Mouse (Mus musculus): ENCODE results near the gene Maob.

GRCm38 (mm10) chrX:16766156-16766555 lies 51.0 kb downstream of the Maob start:
- TF ChIP-seq TCF12 (IDR thresholded peaks at IDR 0.05; ENCODE audit: insufficient read depth, poor library complexity, severe bottlenecking) (no peak), MYOD1 (IDR thresholded peaks at IDR 0.05; ENCODE audit: control insufficient read depth in 1 of 3, insufficient read length in 2 of 3, low read depth in 2 of 3) (no peak), POLR2A (IDR thresholded peaks at IDR 0.05; ENCODE audit: insufficient read length, low read depth) (no peak), MAX (IDR thresholded peaks at IDR 0.05; ENCODE audit: low read depth) (no peak)

Measured in myocyte (in vitro differentiated cells).